Comparison of ENCODE assay signal across 29 mouse cellular contexts in the genomic region with DNA sequence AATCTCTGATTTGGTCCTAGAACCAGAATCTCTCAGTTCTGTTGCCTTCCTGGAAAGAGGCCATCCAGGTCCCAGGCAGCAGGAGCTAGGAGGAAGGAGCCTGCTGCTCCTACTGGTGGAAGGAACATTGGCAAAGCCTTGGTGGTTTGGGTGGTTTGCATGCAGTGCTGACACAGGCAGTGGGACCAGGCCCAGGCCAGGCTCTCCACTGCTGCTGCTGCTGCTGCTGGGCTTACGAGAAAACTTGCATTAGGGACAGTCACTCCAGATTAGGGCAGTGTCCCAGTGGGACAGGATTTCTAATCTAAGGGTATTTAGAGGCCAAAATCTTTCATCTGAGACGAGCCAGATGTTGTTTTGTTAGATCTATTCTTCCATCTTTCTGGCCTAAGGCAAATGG.
DNase-seq lines count a peak whose midpoint lies in the region; ATAC-seq and TF ChIP-seq lines count a peak whose summit lies in the region.
"Had no signal": no experiment of that assay in that cellular context is flagged by ENCODE, and none has a peak within 500 bp of the region (broad histone marks: within the 10 kb centered on the region; RNA-seq: fewer than 3 reads in every experiment).

No protein-coding gene starts in this region.

- 0 out of 2 replicates have a peak, but pooled peaks have one; percentile 12 for TF ChIP-seq CTCF in lung, postnatal 0 days (IDR thresholded peaks at IDR 0.05)
- TF ChIP-seq CTCF in intestine, postnatal 0 days (IDR thresholded peaks at IDR 0.05; ENCODE audit: low read depth): no peak

- H3K4me1 ChIP-seq in lung, postnatal 0 days (ENCODE audit: insufficient read depth, low read depth, low read length): no peaks in the 10 kb centered on the region
- peaks cover 11% of the 10 kb centered on the region for H3K4me1 ChIP-seq in limb, embryonic 12.5 days (replicated peaks)
- no peaks in the 10 kb centered on the region for H3K4me1 ChIP-seq in intestine, postnatal 0 days (replicated peaks; ENCODE audit: control insufficient read depth, insufficient read depth, low read length)
- H3K4me1 ChIP-seq: forebrain, embryonic 15.5 days; megakaryocyte, embryonic 14.5 days; midbrain, embryonic 13.5 days; stomach, embryonic 15.5 days had no signal

- ATAC-seq in lung, postnatal 0 days: no peak
- no peak for ATAC-seq in limb, embryonic 12.5 days (ENCODE audit: insufficient number of reproducible peaks, insufficient read depth, low FRiP score, low TSS enrichment, low read depth)
- no peak for ATAC-seq in intestine, postnatal 0 days
- ATAC-seq: forebrain, embryonic 15.5 days; hindbrain, postnatal 0 days; intestine, embryonic 15.5 days; midbrain, embryonic 13.5 days had no signal

- peak; percentile 95 for DNase-seq in heart, adult 11 months
- DNase-seq in heart, postnatal 25 days (ENCODE audit: low spot score): no peak
- DNase-seq in lung, postnatal 0 days (ENCODE audit: low spot score): no peak
- no peak for DNase-seq in lung, postnatal 4 days
- DNase-seq in frontal cortex, postnatal 25 days (ENCODE audit: low spot score in 2 of 2): no peak
- DNase-seq: adrenal gland, postnatal 10 days; cerebellum, adult 8-10 months; cerebellum, postnatal 25 days; gastrocnemius, adult 2 months; gastrocnemius, postnatal 36 days; kidney, adult 8-10 months; layer of hippocampus, postnatal 36 days; liver; lung, adult 2 months; lung, postnatal 36 days; right cerebral cortex, postnatal 14 days had no signal

- intact Hi-C loops in heart, postnatal 25 days (cut with DNase I): no loop called here

- no peak for TF ChIP-seq EP300 in lung, postnatal 0 days (IDR thresholded peaks at IDR 0.05)

- H3K4me2 ChIP-seq in lung, postnatal 0 days (replicated peaks; ENCODE audit: low read depth, low read length): no peak overlapping the region
- no peak overlapping the region for H3K4me2 ChIP-seq in limb, embryonic 12.5 days
- no peak overlapping the region for H3K4me2 ChIP-seq in intestine, postnatal 0 days (replicated peaks; ENCODE audit: low read depth)
- H3K4me2 ChIP-seq: forebrain, embryonic 15.5 days; hindbrain, embryonic 12.5 days; intestine, embryonic 15.5 days; midbrain, embryonic 13.5 days; stomach, embryonic 15.5 days had no signal

- no peak overlapping the region for H3K9ac ChIP-seq in lung, postnatal 0 days (replicated peaks; ENCODE audit: low read depth)
- no peak overlapping the region for H3K9ac ChIP-seq in limb, embryonic 12.5 days (replicated peaks)
- H3K9ac ChIP-seq in intestine, postnatal 0 days (ENCODE audit: low read depth, low read length): no peak overlapping the region
- H3K9ac ChIP-seq: forebrain, embryonic 15.5 days; hindbrain, embryonic 12.5 days; intestine, embryonic 15.5 days; liver, embryonic 14.5 days; midbrain, embryonic 13.5 days; stomach, embryonic 15.5 days had no signal

- no peaks in the 10 kb centered on the region for H3K9me3 ChIP-seq in lung, postnatal 0 days (ENCODE audit: low read length)
- no peaks in the 10 kb centered on the region for H3K9me3 ChIP-seq in limb, embryonic 12.5 days
- H3K9me3 ChIP-seq in intestine, postnatal 0 days (ENCODE audit: control insufficient read depth): no peaks in the 10 kb centered on the region
- H3K9me3 ChIP-seq: forebrain, embryonic 10.5 days; forebrain, embryonic 15.5 days; G1E; hindbrain, embryonic 12.5 days; intestine, embryonic 15.5 days; midbrain, embryonic 13.5 days; stomach, embryonic 15.5 days had no signal

- no peaks in the 10 kb centered on the region for H3K36me3 ChIP-seq in lung, postnatal 0 days (ENCODE audit: insufficient read depth, low read length)
- no peaks in the 10 kb centered on the region for H3K36me3 ChIP-seq in limb, embryonic 12.5 days
- no peaks in the 10 kb centered on the region for H3K36me3 ChIP-seq in intestine, postnatal 0 days (ENCODE audit: control insufficient read depth, insufficient read depth)
- H3K36me3 ChIP-seq: forebrain, embryonic 10.5 days; forebrain, embryonic 15.5 days; G1E; hindbrain, embryonic 12.5 days; intestine, embryonic 15.5 days; midbrain, embryonic 13.5 days; stomach, embryonic 15.5 days had no signal

- 50% methylated on average over 2 of the region's 2 CpGs for WGBS in lung, postnatal 0 days
- 44% methylated on average over 2 of the region's 2 CpGs for whole genome bisulfite sequencing in limb, embryonic 12.5 days
- 71% methylated on average over 2 of the region's 2 CpGs for WGBS in intestine, postnatal 0 days

- H3K27me3 ChIP-seq in lung, postnatal 0 days (replicated peaks; ENCODE audit: insufficient read depth, low read length): no peaks in the 10 kb centered on the region
- H3K27me3 ChIP-seq in limb, embryonic 12.5 days: 0 out of 2 replicates have a peak, but pooled peaks cover 1% of the 10 kb centered on the region
- H3K27me3 ChIP-seq in intestine, postnatal 0 days (replicated peaks; ENCODE audit: control insufficient read depth, insufficient read depth, low read length): no peaks in the 10 kb centered on the region
- H3K27me3 ChIP-seq: forebrain, embryonic 15.5 days; hindbrain, embryonic 12.5 days; intestine, embryonic 15.5 days; midbrain, embryonic 13.5 days; stomach, embryonic 15.5 days had no signal

- H3K27ac ChIP-seq in lung, postnatal 0 days (ENCODE audit: low read length): no peak overlapping the region
- peak overlapping the region; percentile 84 for H3K27ac ChIP-seq in limb, embryonic 12.5 days
- no peak overlapping the region for H3K27ac ChIP-seq in intestine, postnatal 0 days (ENCODE audit: low read depth, low read length)
- H3K27ac ChIP-seq: forebrain, embryonic 10.5 days; forebrain, embryonic 15.5 days; gastrocnemius, adult 2 months; hindbrain, embryonic 12.5 days; hindbrain, postnatal 0 days; intestine, embryonic 15.5 days; kidney, postnatal 0 days; liver, embryonic 14.5 days; midbrain, embryonic 13.5 days; stomach, embryonic 15.5 days had no signal

- no peak overlapping the region for H3K4me3 ChIP-seq in lung, postnatal 0 days (ENCODE audit: low read depth, low read length)
- no peak overlapping the region for H3K4me3 ChIP-seq in limb, embryonic 12.5 days (replicated peaks)
- H3K4me3 ChIP-seq in intestine, postnatal 0 days (ENCODE audit: low read depth, low read length): no peak overlapping the region
- H3K4me3 ChIP-seq: forebrain, embryonic 10.5 days; forebrain, embryonic 15.5 days; gastrocnemius, adult 2 months; hindbrain, embryonic 12.5 days; intestine, embryonic 15.5 days; megakaryocyte, embryonic 14.5 days; midbrain, embryonic 13.5 days; stomach, embryonic 15.5 days had no signal
